Mouse (Mus musculus): ENCODE results near the gene Cyb5b. TPM values are rescaled to one million over a fixed set of nuclear protein-coding genes. Genes with fewer than 3 reads are reported as not detected.

Cyb5b gene
- 96.2 and 104 TPM in 2 replicates for polyA plus RNA-seq (2012; rRNA removed)

DNA sequence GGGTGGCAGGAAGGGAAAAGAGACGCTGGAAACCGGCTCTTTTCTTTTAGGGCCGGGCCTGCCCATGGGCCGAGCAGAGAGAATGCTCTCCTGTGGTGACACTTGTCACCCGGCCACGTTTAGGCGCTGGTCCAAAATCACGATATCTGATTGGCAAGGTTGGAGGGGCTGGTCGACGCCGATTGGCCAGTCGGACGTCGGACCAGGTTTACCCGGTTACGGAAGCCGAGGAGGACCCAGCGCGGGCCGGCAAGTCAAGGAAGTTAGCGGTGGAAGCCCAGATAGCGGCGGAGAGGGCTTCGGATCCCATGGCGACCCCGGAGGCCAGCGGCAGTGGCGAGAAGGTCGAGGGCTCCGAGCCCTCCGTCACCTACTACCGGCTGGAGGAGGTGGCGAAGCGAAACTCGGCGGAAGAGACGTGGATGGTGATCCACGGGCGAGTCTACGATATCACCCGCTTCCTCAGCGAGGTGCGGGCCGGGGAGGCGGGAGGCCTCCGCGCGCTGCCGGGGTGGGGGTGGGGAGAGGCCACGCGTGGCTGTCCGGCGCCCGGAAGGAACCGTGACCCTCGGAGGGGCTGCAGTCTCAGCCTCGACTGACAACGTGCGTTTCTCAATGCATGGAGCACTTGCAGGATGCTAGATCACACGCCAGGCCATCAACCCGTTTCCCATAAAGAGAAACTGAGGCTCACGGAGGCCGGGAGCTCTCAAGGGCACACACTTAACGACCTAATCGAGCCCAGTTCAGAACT is at the start of gene Cyb5b:
Cyb5b (plus strand) TSS at position 237 of the 754 bp plus-strand sequence.

Other genes starting within 250 kb of the Cyb5b start
- 4.1 and 5.0 TPM in 2 replicates for gene Sntb2, start 214.9 kb upstream of the Cyb5b start, polyA plus RNA-seq (2012; rRNA removed)
- 102 and 108 TPM in 2 replicates for gene Vps4a, start 119.4 kb upstream of the Cyb5b start, polyA plus RNA-seq (2012; rRNA removed)
- 26.0 and 27.5 TPM in 2 replicates for gene Pdf, start 102.0 kb upstream of the Cyb5b start, polyA plus RNA-seq (2012; rRNA removed)
- 44.9 and 47.7 TPM in 2 replicates for gene Cog8, start 94.0 kb upstream of the Cyb5b start, polyA plus RNA-seq (2012; rRNA removed)
- gene Nip7, start 93.8 kb upstream of the Cyb5b start, polyA plus RNA-seq (2012; rRNA removed) = 69.9 and 80.6 TPM in 2 replicates
- gene Tmed6, start 85.0 kb upstream of the Cyb5b start, polyA plus RNA-seq (2012; rRNA removed) = not detected in 2 replicates
- gene Terf2, start 54.1 kb upstream of the Cyb5b start, polyA plus RNA-seq (2012; rRNA removed) = 39.5 and 42.7 TPM in 2 replicates
- gene Nfat5, start 142.8 kb downstream of the Cyb5b start, polyA plus RNA-seq (2012; rRNA removed) = 28.1 and 30.4 TPM in 2 replicates